Mouse (Mus musculus): ENCODE data around the gene Tnni3k.

GRCm38 (mm10) chr3:154927757-154928156 lies 127.5 kb downstream of the Tnni3k start:
- no peak for TF ChIP-seq MAZ (IDR thresholded peaks at IDR 0.05; ENCODE audit: low read depth, low read length)
- TF ChIP-seq TCF12 (IDR thresholded peaks at IDR 0.05; ENCODE audit: low read depth, low read length): no peak
- no peak for TF ChIP-seq EP300 (IDR thresholded peaks at IDR 0.05; ENCODE audit: low read length)
- no peak for TF ChIP-seq JUND (conservative IDR thresholded peaks at IDR 0.05; ENCODE audit: low read depth, low read length)
- TF ChIP-seq CTCF (conservative IDR thresholded peaks at IDR 0.05 in 1 of 2, IDR thresholded peaks at IDR 0.05 in 1 of 2; ENCODE audit: low read depth in 2 of 2, low read length in 2 of 2): no peak
- no peak for TF ChIP-seq CHD2 (IDR thresholded peaks at IDR 0.05; ENCODE audit: low read length)
- TF ChIP-seq KAT2A (IDR thresholded peaks at IDR 0.05; ENCODE audit: insufficient replicate concordance, low read length): no peak
- no peak for TF ChIP-seq GABPA (IDR thresholded peaks at IDR 0.05; ENCODE audit: insufficient replicate concordance, low read depth, low read length)
- no peak for TF ChIP-seq POLR2A (IDR thresholded peaks at IDR 0.05; ENCODE audit: low read depth, low read length)
